Mouse (Mus musculus): ENCODE measurements around the gene Dhcr7.

DNA sequence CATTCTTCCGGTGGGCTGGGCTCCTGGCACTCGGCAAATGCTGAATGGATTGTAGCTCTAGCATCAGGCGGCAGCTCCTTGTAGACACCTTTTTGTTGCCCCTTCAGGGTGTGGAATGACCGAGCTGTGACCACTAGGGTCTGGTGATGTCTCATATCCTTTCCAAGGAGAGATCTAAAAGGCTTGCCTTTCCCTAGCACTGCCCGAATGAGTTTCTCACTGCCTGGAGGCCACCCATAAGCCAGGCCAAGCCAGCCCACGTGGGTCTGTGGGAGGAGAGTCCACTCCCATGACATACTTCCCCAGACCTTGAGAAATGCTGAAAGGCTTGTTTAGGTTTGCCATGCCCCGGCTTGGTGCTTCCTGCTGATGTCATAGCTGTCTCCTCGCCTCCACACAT lies 9.3 kb downstream of the Dhcr7 start:
- TF ChIP-seq POLR2A (IDR thresholded peaks at IDR 0.05; ENCODE audit: borderline replicate concordance, insufficient read depth, low read length) (no peak), CTCF (IDR thresholded peaks at IDR 0.05; ENCODE audit: borderline replicate concordance, insufficient read depth, low read depth, low read length) (no peak)

Measured in cerebellum, adult 2 months (tissue).